Mouse (Mus musculus): ENCODE data around the gene Prrc2a.
A peak's percentile ranks its signal among the peaks of the same experiment; 100 is the strongest.
"Not testable (repeated sequence)": the region's sequence is repeated elsewhere in the genome, so short reads cannot be mapped to it uniquely, and the experiment has no call there.

The Prrc2a gene

DNA sequence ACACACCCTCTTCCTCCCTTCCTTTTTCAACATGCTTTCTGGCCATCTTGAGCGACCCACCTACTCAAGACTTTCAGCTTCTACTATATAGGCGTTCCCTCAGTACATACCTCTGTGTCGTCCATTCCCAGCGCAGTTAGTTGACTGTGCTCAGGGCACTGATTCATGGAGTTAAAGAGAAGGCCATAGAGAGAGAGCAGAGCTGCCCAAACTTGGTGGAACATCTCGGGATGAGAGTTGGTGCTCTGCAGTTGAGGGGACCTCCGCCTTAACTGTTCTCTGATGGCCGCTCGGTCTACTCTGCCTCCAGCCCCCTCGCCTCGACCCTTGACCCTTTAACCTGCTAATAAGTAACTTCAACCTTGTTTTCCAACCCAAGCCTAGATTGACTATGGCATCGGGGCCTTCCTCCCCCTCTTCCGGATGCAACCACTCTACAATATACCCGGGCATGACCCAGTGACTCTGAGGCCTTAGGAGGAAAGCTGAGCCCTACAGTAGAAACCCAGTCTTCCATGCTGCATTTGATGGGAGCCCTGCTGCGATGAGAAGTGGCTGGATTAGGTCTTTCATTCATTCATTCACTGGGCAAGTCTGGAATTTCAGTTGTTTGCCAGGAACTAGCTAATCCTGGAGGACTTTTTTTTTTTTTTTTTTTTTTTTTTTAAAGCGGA is 33.1 kb downstream of the Prrc2a start, which contains the start of gene Apom:
TSS of gene Apom (minus strand) at position 551 of the 674 bp plus-strand sequence.
- DNase-seq: no peak

DNA sequence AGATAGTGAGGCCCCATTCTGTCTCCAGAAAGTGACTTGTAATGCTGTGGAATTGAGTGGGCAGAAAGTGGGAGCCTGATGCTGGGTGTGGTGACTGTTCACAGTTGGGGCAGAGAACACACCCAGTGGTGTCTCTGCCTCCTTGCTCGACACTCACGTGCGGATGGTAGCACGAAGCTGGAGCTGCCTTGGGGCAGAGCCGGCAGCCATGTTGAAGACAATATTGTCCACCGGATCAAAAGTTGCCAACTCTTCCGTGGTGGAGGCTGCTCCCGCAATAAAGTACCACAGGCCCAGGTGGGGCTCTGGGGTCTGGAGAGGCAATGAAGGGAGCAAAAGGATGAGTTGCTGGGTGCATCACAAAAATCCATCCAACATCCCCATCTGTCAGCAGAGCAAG is 33.7 kb downstream of the Prrc2a start:
- no peak for DNase-seq

DNA sequence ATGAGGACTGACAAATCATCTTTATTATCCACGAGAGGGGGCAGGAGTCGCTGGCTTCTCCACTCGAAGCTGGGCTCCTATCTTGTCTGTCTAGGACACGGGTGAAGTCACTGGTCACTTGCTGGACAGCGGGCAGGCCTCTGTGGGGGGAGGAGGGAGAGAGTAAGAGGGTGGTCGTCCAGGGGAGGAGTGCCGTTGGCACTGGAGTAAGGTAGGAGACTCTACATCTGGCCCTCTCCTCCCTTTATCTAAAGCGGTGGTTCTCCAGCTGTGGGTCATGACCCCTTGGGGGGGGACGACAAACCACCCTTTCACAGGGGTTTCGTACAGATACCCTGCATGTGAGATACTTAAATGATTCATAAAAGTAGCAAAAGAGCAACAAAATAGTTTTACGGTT is 35.7 kb downstream of the Prrc2a start:
- no peak for DNase-seq

DNA sequence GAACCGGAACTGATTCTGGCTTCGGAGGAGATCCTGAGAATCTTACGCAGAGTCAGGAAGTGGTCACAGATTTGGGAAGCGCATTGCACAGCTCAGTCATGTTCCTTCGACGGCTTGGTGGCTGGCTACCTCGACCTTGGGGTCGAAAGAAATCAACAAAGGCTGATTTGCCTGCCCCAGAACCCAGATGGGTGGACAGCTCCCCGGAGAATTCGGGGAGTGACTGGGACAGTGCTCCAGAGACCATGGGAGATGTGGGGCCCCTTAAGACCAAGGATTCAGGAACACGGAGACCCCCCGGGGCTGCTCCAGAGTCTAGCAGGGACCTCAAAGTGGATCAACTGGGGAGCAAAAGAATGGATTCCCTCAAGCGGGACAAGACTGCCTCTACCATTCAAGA is 37.7 kb downstream of the Prrc2a start:
- DNase-seq: no peak

DNA sequence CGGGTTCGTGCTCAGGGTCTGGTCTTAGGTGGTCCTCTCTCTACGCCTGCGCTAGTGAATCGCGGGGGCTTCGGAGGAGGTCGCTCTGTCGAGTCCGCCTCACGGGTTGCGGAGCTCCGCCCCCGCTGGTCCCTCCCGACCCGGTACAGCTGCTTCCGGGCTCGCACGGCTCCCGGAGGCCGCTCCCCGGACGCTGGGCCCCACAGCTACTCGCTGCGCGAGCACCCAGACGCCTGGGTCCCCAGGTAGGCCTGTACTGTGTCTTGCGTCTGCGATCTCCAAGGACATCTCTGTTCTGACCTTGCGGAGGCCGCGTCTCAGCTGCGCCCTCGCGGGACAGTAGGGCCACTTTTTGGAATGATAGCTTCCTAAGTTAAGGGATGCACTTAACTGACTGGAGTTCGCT is 38.5 kb downstream of the Prrc2a start, which contains the start of gene D17H6S53E:
TSS of gene D17H6S53E (plus strand) at position 168 of the 406 bp plus-strand sequence.
- DNase-seq: peak; percentile 87

DNA sequence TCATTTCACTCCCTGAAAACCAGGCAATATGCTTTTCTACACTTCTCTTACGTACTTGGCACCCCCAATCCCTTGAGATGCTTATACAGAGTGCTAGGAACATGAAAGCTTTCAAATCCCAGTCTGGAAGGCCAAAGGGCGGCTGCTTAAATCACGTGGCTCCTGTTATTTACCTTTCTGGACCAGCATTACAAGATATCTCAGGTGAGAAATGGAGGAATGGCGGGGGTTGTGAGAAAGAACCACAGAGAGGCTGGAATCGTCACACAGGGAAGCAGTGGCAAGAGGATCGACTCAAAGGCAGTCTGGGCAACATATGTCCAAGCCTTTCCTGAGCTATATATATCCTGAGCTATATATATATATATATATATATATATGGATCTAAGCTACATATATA is 39.1 kb downstream of the Prrc2a start:
- DNase-seq: no peak

DNA sequence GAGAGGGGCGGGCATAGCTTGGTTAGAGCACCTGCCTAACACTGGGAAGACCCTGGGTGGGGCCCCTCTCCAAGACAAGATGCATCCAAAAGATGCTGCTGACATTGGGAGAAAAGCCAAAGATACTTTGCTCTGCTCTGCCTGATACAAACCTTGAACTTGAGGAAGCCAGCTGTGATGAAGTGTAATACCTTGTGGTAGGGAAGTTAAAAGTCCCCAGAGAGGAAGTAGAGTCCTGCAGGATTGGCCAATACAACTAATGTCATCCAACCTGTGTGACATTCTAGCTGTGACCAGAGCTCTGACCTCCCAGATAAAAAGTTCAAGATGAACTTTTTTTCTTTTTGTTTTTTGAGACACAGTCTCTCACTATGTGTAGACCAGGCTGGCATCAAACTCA is 39.6 kb downstream of the Prrc2a start:
- no peak for DNase-seq

DNA sequence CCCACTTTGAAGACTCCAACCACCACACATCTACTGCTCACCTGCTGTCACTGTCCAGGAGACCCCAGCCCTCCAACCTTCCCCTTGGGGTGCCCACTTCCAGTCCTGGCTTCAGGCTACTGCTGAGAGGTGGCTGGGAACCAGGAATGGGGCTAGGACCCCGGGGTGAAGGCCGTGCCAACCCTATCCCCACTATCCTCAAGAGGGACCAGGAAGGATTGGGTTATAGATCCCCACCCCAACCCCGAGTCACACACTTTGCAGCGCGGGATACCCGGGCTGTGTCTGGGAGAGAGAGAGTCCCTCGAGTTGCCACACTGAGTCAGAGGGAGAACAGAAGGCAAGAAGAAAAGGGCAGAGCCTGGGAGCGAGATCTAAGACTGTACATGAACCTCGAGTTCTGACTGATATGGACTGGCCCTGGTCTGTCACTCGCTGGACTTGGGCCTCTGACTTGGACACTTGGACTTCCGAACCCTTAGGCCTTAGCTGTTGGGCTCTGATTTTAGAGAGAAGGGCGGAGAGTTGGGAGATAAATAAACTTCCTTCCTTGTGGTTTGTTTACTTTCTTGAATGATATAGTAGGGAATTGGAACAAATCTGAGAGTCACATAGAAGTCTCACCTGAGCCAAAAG is 40.3 kb downstream of the Prrc2a start:
- not testable (repeated sequence) for DNase-seq

DNA sequence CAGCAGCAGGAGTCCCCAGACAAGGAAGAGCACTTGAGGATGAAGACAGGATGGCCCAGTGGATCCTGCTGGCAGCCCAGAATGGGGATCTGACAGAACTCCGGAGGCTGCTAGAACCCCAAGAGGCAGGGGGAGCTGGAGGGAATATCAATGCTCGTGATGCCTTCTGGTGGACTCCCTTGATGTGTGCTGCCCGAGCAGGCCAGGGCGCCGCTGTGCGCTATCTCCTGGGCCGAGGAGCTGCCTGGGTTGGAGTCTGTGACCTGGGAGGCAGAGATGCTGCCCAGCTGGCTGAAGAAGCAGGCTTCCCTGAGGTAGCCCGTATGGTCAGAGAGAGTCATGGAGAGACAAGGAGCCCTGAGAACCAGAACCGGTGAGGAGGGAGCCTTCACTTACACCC is 41.4 kb downstream of the Prrc2a start:
- DNase-seq: not testable (repeated sequence)

DNA sequence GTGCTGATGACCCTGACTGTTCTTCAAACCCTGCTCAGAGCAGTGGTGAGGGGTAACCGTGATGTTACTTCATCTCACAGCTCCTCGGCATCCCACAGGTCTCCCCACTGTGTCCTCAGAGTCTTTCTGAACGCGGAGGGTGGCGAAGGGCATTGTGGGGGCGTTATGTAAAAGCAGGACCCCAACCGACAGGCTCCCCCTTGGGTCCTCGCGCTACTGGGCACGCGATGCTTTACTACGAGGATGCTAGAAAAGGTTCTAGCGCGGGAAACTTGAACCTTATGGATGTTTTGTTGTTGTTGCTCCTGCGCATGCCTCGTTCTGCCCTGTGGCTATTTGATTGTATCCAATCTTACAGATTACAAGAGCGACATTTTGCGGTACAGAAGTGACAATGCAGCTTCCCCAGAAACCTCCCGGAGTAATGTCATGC is 42.8 kb downstream of the Prrc2a start, which contains the start of gene Csnk2b:
TSS of gene Csnk2b (minus strand) at position 183 of the 433 bp plus-strand sequence.
- DNase-seq: peak; percentile 36

DNA sequence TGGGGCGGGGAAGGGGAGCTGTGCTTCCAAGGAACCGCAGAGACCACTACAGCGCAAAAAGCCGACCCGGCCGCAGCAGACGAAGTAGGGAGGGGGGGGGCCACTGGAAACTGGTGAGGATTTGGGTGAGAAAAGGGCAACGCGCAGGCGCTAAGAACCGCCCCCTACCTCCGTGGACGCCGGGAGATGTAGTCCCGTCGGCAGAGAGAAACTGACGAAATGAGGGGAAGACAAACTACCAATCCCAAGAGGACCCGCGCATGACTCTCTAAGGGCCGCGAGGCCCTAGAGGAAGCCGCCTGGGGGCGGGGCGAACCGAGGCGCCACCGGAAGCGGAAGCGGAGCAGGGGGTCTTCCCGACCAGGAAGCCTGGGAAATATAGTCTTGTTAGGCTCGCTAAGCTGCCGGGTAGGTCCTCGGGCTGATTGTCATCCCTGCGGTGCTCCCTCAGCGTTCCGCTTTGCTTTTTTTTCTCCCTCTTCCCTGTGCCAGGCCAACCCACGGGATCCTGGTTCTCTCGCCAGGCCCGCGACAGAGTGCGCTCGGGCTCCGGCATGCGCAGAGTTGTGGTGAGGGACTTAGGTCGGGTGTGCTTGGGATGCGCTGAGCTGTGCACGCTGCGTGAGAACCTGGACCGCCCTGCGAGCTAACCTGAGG is 43.4 kb downstream of the Prrc2a start, which contains the start of gene Gpank1:
TSS of gene Gpank1 (plus strand) at position 313 of the 657 bp plus-strand sequence.
- DNase-seq: peak; percentile 98

DNA sequence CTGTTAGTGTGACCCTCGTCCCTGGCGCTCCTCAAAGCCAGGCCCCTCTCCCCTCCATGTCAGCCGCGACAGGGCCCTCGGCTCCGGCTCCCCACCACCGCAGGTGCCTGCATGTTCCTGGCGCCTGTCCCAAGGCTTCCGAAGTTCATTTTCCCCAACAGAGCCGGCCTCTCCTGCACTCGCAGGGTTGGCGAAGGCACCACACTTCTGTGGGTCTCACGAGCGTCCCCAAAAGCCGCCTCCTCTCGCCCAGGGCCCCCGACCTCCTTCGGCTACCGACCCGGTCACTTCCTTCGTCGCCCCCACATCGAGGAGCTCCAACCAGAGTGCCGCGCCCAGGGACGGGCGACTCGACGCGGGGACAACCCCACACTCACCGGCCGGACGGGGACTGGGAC is 44.0 kb downstream of the Prrc2a start:
- no peak for DNase-seq

DNA sequence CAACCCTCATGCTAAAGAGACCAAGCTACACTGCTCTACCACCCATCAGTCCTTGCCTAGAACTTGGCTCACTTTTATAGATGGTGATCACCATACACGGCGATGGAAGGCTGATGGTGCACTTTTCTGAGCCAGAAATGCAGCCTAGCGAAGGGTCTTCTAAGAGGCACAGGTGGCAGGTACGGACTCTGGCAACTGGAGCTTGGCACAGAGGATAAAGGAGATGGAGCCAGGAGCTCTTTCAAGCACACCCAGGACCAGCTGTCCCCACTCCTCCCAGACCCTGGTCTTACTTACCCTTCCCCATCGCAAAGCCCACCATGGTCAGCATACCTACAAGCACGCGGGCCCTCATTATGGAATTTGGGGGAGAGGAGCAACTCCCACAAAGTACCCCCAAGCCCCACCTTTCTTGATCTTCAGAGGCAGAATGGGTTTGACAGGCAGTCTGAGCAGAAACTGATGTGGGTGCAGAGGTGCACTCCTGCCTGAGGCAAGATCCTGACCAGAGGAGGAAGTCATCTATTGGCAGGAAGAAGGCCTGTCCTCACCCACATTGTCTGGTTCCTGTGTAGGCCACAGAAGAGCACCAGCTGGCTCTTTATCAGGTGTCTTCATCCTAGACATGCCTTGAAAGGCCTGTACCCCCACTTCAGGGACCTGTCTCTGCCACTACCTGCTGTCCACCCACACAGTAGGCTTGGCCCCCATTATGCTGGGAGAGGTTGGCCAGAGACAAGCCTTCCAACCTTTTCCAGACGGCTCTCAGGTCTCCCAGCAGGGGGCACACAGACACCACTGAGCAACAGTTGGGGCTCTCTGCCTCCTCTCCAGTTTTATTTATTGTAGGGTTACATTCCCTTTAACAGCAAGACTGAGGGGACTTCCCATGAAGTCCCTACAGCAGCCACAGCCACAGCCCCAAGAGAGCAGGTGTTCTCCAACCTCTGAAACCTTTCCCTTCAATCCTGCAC is 49.4 kb downstream of the Prrc2a start, which contains the start of gene Ly6g5b:
TSS of gene Ly6g5b (minus strand) at position 383 of the 974 bp plus-strand sequence.
- DNase-seq: peak; percentile 72

DNA sequence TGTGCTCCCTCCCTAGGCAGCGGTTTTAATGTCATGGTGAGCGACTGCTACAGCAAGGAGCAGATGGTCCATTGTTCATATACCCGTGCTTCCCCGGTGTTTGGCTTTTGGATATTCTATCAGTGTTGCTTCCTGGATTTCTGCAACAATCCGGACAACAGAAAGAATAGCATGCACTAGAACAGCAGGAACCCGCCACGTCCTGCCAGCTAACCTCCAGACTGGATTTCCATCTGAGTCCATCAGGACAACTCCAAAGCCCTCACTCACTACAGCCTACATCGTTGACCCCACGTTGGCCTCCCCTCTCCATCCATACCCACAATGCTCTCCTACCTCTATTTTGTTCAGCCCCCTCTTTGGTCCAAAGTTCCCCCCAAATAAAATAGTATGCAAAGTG is 52.9 kb downstream of the Prrc2a start:
- no peak for DNase-seq

DNA sequence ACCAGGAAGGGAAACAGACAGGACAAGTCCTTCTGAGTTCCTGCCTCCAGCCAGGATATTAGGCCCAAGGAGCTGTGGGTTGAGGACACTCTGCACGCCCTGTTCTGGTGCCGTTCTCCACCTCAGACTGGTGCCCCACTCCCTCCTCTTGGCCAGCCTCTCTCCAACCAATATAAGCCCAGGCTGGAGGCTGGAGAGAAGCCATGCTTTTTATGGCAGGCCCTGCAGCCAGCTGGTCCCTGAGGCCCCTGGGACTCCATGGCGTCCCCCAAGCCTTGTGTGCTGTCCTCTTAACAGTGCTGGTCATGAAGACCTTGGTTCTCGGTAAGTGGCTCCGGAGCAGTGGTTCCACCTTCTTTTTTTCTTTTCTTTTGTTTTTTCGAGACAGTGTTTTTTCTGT is 56.6 kb downstream of the Prrc2a start, which contains the start of gene Ly6g5c:
TSS of gene Ly6g5c (plus strand) at position 183 of the 400 bp plus-strand sequence.
- DNase-seq: no peak

DNA sequence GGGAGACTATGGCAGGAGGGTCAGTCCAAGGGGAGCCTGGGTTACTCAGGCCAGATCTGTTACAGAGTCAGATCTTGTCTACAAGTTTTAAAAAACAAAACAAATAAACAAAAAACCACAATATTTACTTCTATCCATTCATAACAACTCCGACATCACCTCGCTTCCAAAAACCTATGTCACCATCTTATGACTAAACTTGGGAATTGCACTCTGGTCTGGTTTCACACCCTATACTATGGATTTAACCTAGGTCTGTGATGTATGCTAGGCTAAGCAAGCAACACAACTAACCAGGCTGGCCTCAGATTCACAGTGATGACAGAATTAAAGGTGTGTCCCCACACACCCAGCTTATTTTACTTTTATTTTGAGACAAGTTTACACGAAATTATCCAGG is 58.2 kb downstream of the Prrc2a start:
- no peak for DNase-seq

DNA sequence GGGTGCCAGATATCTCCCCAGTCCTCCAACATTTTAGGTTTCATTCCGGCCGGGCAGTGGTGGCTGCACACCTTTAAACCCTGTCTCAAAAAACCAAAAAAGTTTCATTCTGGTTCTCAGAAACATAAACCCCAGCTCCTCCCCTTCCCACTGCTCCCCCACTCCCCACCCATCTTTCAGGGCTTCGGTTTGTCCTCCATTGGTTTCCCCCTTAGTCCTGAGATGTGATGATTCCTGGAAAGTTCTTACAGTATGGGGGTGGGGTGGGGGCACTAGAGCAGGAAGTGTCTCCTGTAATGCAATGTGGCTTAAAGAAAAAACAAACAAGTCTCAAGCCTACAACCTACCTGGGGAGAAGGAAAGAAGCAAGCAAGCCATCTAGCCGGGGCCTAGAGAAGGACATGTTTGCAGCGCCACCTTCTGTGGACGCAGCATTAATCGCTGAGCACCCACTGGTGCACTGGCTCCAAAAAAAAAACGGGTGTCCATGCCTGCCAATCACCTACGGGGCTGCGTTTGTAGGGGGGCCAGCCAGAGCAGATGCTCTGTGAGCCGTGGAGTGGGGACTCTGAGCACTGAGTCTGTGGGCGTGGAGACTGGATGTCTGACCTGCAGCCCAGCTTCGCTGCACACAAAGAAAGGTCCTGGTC is 58.8 kb downstream of the Prrc2a start:
- DNase-seq: peak; percentile 40

DNA sequence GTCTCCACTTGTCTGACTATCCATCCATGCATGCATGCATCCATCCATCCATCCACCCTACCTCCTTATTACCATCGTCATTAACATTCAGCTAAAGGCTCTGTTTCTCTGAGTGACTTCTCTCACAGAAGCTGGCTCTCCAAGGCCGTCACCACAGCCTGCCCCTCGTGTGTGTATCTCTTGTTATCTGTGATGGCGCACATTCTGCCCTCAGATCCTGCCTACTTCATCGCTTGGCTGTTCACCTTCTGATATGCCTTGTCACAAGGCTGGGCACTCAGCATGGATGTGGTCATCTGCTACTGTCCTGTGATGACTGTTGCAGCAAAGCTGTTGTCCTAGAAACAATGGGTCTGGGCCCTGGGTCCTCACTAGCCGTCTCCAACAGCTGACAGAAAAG is 59.9 kb downstream of the Prrc2a start:
- no peak for DNase-seq

DNA sequence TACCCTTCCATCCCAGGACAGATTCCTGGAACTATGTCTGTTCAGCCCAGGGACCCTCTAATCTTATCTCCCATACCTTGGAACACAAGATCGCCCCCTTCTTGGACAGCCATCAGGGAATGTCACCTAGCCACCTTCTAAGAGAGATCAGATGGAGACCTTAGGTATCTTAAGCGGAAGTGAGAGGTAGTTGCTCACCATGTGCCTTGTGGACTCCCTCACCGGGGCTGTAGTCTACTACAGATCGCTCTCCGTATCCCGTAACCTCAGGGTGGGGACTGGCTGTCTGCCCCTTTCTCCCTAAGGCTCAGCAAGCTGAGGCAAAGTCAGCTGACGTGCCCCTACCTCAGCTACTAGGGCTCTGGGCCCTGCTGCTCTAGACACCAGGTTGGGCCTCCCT is 60.6 kb downstream of the Prrc2a start:
- DNase-seq: no peak

DNA sequence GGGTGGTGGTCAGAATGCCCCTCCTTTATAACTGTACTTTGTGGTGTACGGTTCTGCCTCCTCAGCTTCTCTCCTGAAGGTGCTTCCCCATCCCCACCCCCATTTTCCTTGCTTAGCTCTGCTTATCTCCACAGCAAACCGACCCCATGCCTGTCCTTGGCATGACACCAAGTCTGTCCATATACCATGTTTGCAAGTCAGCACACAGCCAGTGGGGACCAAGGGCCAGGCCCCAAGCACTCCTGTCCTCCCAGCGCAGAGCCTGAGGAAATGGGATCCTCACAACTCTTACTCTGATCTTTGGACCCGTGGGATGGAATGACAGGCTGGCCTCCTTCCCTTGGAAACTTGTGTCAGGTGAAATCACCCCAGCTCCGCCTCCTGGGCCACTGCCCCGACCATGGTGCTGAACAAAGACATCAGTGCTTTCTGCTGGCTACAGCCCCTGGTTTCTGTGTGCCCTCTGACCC is 61.4 kb downstream of the Prrc2a start:
- no peak for DNase-seq

DNA sequence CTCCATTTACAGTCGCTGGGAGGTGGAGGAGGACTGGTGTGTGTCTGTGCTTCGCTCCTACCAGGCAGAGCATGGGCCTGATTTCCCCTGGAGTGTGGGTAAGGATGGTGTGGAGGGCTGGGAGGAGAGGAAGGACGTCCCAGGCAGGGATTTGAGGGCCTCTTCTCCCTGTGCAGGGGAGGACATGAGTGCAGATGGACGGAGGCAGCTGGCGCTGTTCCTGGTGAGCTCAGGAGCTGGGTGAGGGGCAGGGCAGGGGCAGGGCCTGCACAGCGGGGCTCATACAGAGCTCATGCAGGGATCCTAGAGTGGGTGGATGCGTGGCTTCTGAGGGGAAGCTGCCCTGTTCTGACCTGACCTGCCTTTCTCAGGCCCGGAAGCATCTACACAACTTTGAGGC is 62.4 kb downstream of the Prrc2a start:
- no peak for DNase-seq

DNA sequence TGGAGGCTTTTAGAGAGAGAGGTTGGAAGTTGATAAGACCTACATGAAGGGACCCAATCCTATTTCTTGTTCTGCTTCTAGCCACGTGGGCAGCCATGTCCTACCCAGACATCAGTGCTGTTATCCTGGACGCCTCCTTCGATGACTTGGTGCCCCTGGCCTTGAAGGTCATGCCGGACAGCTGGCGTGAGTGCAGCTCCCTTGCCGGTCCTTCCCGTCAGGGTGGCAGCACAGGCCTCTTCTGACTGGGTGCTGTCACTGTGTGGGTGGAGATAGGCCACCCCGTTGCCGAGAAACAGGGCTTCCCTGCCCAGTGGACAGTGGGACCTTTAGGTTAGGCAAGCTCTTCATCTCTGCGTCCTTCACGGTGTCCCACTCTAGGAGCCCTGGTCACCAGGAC is 63.5 kb downstream of the Prrc2a start:
- no peak for DNase-seq
